ENCODE assay signal across 17 mouse cellular contexts in the genomic region with DNA sequence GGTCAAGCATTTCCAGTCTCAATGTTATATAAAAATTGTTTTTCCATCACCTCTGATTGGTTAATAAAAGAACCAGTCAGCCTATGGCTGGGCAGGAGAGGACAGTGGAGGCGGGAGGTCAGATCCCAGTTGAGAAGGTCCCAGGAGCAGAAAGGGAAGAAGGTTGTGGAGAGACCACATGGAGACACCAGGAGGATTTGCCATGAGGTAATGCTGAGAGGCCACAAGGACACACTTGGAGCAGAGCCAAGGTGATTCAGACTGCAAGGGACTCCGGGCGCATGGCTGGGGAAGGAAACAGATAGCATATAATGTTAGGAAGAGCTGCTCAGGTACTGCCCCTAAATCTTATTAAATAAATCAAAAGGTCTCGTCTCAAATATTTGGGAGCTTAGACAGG. TPM values are rescaled to one million over a fixed set of nuclear protein-coding genes. Genes with fewer than 3 reads are reported as not detected.
A peak's percentile ranks its signal among the peaks of the same experiment; 100 is the strongest.
DNase-seq lines count a peak whose midpoint lies in the region; ATAC-seq and TF ChIP-seq lines count a peak whose summit lies in the region.
"Had no signal": no experiment of that assay in that cellular context is flagged by ENCODE, and none has a peak within 500 bp of the region (broad histone marks: within the 10 kb centered on the region; RNA-seq: fewer than 3 reads in every experiment).

No protein-coding gene starts in this region.

- DNase-seq in cerebellum, postnatal 25 days, result peak; percentile 39 to 62
- no peak for DNase-seq in cerebellum, adult 8-10 months
- peak; percentile 65 for DNase-seq in lung, embryonic 14.5 days
- DNase-seq in lung, postnatal 14 days, result no peak
- DNase-seq in adrenal gland, adult 8-10 months, result peak; percentile 57
- DNase-seq in skeletal muscle tissue, adult 2 months (ENCODE audit: low read depth, low spot score), result peak; percentile 74
- no peak for DNase-seq in left cerebral cortex, adult 18-20 months (ENCODE audit: low spot score in 2 of 2)
- DNase-seq: cerebellum, adult 11 months; kidney, postnatal 14 days; spleen, adult 18-20 months; thymus, adult 18-20 months had no signal

- no peaks in the 10 kb centered on the region for H3K4me1 ChIP-seq in lung, embryonic 14.5 days (ENCODE audit: insufficient read depth)
- H3K4me1 ChIP-seq in kidney, embryonic 14.5 days (ENCODE audit: control insufficient read depth, insufficient read depth, low read length), result no peaks in the 10 kb centered on the region
- H3K4me1 ChIP-seq: embryonic facial prominence, embryonic 12.5 days; forebrain, embryonic 12.5 days had no signal

- H3K4me3 ChIP-seq in lung, embryonic 14.5 days (ENCODE audit: low read depth, low read length), result no peak overlapping the region
- H3K4me3 ChIP-seq in kidney, embryonic 14.5 days (ENCODE audit: low read length), result no peak overlapping the region
- H3K4me3 ChIP-seq: embryonic facial prominence, embryonic 12.5 days; forebrain, embryonic 12.5 days; heart, embryonic 13.5 days; lung, embryonic 15.5 days had no signal

- WGBS in lung, embryonic 14.5 days, result 62% methylated on average over 4 of the region's 4 CpGs
- 79% methylated on average over 4 of the region's 4 CpGs for WGBS in kidney, embryonic 14.5 days

- H3K4me2 ChIP-seq in lung, embryonic 14.5 days, result no peak overlapping the region
- H3K4me2 ChIP-seq in kidney, embryonic 14.5 days (replicated peaks; ENCODE audit: low read depth, low read length), result no peak overlapping the region
- H3K4me2 ChIP-seq: embryonic facial prominence, embryonic 12.5 days; forebrain, embryonic 12.5 days; heart, embryonic 13.5 days; lung, embryonic 15.5 days; midbrain, embryonic 11.5 days had no signal

- TF ChIP-seq CTCF in lung, embryonic 14.5 days (IDR thresholded peaks at IDR 0.05; ENCODE audit: low read depth), result no peak

- no peaks in the 10 kb centered on the region for H3K27me3 ChIP-seq in lung, embryonic 14.5 days (ENCODE audit: insufficient read depth, low read length)
- no peaks in the 10 kb centered on the region for H3K27me3 ChIP-seq in kidney, embryonic 14.5 days (ENCODE audit: control insufficient read depth, insufficient read depth, low read length)
- H3K27me3 ChIP-seq: embryonic facial prominence, embryonic 12.5 days; heart, embryonic 13.5 days; lung, embryonic 15.5 days had no signal

- H3K27ac ChIP-seq in lung, embryonic 14.5 days (ENCODE audit: low read depth), result no peak overlapping the region
- no peak overlapping the region for H3K27ac ChIP-seq in kidney, embryonic 14.5 days (ENCODE audit: low read depth, low read length)
- H3K27ac ChIP-seq: embryonic facial prominence, embryonic 12.5 days; forebrain, embryonic 12.5 days; heart, embryonic 13.5 days; lung, embryonic 15.5 days had no signal

- H3K9ac ChIP-seq in lung, embryonic 14.5 days, result no peak overlapping the region
- H3K9ac ChIP-seq in kidney, embryonic 14.5 days (ENCODE audit: low read depth, low read length), result no peak overlapping the region
- H3K9ac ChIP-seq: embryonic facial prominence, embryonic 12.5 days; forebrain, embryonic 12.5 days; heart, embryonic 13.5 days; lung, embryonic 15.5 days had no signal

- no peaks in the 10 kb centered on the region for H3K9me3 ChIP-seq in lung, embryonic 14.5 days (ENCODE audit: low read depth, low read length)
- no peaks in the 10 kb centered on the region for H3K9me3 ChIP-seq in kidney, embryonic 14.5 days (ENCODE audit: control insufficient read depth, low read length)
- H3K9me3 ChIP-seq: embryonic facial prominence, embryonic 12.5 days; forebrain, embryonic 12.5 days; heart, embryonic 13.5 days; lung, embryonic 15.5 days had no signal

- ATAC-seq in lung, embryonic 14.5 days (ENCODE audit: insufficient read depth), result no peak
- no peak for ATAC-seq in kidney, embryonic 14.5 days (ENCODE audit: low FRiP score, low TSS enrichment)

- H3K36me3 ChIP-seq in lung, embryonic 14.5 days (ENCODE audit: insufficient read depth), result peaks cover 13% of the 10 kb centered on the region
- H3K36me3 ChIP-seq in kidney, embryonic 14.5 days (ENCODE audit: control insufficient read depth, insufficient read depth, low read length), result peaks cover 11% of the 10 kb centered on the region

RNA-seq across cellular contexts. Expression of gene Sar1b, which starts 32.8 kb away (rescaled TPM):
- polyA plus RNA-seq in lung, embryonic 14.5 days (2014; fragmentation: Nextera tagmentation; extraction: Ambion mirVana), result 105 and 109 TPM in 2 replicates
- total RNA-seq in adrenal gland, adult 8-10 months (2022), result 100 to 1,000 TPM in 2 of 4 experiments, 10 to 100 TPM in 2; 96.3 to 116 (median 101) TPM
- polyA plus RNA-seq in kidney, embryonic 14.5 days (2014; fragmentation: Nextera tagmentation; extraction: Ambion mirVana), result 116 and 133 TPM in 2 replicates
- total RNA-seq in left cerebral cortex, adult 18-20 months (2021), result 10 to 100 TPM; 67.7 to 71.7 TPM

RNA-seq across cellular contexts. Expression of gene Sec24a, which starts 32.8 kb away (rescaled TPM):
- 16.3 and 16.8 TPM in 2 replicates for polyA plus RNA-seq in lung, embryonic 14.5 days (2014; fragmentation: Nextera tagmentation; extraction: Ambion mirVana)
- 10 to 100 TPM; 33.6 to 38.5 (median 37.4) TPM for total RNA-seq in adrenal gland, adult 8-10 months (2022)
- 12.4 and 18.3 TPM in 2 replicates for polyA plus RNA-seq in kidney, embryonic 14.5 days (2014; fragmentation: Nextera tagmentation; extraction: Ambion mirVana)
- 10 to 100 TPM; 17.3 to 18.7 TPM for total RNA-seq in left cerebral cortex, adult 18-20 months (2021)

Comparison
In these comparisons a context has a peak if more than half of its experiments do, and no peak if none do; other contexts are left out.
1. DNase-seq: peak in cerebellum, postnatal 25 days (2 of 2), lung, embryonic 14.5 days (single experiment), adrenal gland, adult 8-10 months (single experiment) and skeletal muscle tissue, adult 2 months (single experiment); none in cerebellum, adult 8-10 months (single experiment), lung, postnatal 14 days (single experiment) and left cerebral cortex, adult 18-20 months (0 of 2).